Mouse (Mus musculus): Measurements from ENCODE around the gene Safb2.

The Safb2 gene

DNA sequence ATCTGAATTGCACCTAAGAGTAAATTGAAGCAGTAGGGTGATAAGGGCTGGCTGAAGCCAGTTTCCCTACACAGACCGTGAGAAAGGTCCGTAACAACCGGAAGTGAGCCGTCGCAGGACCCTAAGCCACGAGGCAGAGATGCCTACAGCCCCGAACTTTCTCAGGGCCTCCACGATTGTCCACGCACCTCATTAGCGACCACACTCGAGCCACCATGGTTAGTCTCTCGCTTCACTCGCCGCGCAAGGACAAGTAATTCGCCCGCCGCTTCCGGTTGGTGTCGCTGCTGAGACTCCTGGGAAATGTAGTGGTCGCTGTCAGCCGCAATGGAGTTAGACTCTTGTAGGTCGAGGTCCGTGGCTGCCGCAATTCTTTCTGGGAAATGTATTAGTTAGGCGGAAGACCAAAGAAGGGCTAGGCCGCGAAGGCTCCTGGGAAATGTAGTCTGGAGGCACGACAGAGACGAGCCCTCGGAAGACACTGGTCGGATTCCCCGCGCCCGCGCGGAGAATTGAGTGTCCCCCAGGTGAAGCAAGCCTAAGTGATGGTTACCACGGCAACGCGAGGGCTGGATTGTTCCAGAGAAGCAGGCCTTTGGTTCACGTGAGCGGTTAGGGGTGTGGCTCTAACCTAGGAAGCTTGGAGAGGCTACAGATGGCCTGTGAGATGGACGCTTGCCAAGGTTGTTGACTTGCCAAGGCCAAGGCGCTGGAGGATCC is 25.2 kb upstream of the Safb2 start, which contains the start of gene 2410015M20Rik:
Gene 2410015M20Rik, minus strand, starts transcription at position 320 of the 720 bp plus-strand sequence.
- peak; percentile 95 to 99 for DNase-seq

DNA sequence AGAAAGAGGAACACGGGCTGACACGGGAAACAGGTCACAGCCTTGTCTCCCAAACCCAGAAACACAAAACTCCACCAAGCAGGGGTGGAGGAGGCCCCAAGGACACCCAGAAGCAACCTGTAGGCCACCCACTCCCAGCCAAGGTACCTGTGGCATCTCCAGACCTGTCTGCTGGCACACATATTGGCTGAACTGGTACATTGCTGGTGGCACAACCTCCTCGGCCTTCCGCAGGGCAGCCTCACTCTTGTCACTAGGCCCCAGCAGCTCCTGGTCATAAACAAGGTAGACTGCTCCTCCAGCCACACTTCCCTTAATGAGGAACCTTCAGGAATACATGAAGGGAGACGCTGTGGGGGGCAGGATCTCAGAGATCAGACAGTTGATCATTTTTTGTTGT is 24.3 kb upstream of the Safb2 start:
- DNase-seq, result no peak

DNA sequence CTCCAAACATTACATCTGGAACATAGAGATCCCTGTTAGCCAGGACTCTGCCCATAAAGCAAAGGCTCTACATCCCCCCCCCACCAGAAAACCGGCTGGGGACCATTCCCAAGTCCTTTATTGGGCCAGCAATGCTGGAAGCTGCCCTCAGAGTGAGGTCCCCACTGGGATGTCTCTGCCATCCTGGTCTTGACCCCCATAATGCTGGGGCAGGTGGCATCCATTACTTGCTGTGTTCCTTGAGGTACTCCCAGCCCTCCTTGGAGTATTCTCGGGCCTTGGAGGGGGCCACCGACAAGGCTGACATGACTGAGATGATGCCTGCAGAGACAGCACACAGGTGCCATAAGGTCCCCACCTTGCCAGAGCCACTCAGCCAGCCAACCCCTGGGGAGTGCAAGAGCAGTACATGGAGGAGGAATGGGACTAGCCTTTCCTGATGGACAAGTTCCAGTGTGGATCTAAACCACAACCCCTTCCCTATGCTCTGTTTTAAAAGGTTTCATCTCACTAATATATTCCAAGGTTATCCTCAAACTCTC is 23.2 kb upstream of the Safb2 start:
- no peak for DNase-seq

DNA sequence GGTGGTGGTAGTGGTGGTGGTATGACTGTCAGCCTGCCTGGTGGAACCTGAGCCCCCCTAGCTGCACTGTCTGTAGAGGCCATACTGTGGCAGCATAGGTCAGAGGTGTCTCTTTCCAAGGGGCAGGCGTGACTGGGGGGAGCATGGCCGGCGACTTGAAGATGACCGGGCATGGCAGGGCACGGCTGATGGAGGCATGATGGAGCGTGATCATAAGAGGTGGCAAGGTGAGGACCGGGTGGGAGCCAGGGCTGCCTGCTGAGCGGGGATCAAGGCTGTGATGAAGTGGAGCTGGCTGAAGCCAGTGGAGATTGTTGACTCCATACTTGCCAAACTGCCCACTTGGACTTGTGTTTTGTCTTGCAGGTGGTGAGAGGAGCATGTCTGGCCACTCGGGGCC is 21.0 kb upstream of the Safb2 start:
- DNase-seq, result no peak

DNA sequence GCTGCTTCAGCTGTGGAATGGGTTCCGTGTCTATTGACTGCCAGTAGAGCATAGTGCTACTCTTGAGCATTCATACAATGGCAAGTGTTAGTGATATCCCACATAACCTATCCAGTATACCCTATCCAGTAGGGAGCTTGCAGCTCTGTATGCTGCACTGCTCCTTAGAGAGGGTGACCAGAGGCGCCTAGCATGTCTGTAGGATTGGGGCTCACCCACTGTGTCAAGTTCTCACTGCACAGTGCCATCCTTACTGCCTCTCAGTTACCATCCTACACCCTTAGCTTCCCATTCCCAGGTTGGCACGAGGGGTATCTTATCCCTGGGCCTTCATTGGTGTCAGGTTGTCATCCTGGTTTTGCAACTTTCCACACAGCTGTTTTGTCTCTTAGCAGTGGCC is 20.0 kb upstream of the Safb2 start:
- no peak for DNase-seq

DNA sequence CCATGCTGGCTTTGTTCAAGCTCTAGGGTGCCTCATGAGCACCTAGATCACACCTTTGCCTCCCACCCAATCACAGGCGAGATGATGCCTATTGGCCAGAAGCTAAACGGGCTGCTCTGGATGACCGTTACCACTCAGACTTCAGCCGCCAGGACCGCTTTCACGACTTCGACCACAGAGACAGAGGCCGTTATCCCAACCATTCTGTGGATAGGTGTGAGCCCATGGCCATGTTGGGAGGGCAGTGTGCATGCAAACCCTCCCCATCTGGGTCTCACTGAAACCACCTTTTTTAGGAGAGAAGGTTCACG is 19.6 kb upstream of the Safb2 start:
- no peak for DNase-seq

DNA sequence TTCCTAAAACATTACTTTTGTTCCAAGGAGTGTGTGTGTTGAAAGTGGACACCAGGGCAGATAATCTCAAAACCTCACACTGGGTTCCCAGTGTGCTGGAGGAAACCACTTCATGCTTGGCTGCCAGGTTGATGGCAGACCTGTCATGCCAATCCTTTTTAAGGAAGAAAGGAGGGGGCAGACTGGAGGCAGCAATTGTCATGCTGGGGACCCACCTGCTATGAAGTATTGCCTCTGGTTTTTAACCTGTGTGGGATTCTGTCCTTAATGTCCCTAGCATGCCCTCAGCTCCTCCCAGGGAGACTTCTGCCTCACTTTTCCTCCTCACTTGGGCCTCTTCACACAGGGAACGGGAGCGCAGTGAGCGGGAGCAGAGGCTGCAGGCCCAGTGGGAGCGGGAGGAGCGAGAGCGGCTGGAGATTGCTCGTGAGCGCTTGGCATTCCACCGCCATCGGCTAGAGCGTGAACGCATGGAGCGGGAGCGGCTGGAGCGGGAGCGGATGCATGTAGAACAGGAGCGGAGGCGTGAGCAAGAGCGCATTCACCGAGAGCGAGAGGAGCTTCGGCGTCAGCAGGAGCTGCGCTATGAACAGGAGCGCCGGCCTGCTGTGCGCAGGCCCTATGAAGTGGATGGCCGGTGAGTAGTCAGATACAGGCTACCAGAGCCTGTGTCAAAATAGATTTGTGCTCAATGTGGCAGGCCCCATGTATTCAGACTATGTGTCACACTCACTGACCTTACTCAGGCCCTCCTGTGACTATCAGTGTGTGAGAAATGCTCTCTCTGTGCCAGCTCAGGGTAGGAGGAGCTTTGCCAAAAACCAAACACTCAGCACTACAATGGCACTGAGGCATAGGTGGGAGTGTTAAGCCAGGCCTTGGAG is 19.0 kb upstream of the Safb2 start:
- no peak for DNase-seq

DNA sequence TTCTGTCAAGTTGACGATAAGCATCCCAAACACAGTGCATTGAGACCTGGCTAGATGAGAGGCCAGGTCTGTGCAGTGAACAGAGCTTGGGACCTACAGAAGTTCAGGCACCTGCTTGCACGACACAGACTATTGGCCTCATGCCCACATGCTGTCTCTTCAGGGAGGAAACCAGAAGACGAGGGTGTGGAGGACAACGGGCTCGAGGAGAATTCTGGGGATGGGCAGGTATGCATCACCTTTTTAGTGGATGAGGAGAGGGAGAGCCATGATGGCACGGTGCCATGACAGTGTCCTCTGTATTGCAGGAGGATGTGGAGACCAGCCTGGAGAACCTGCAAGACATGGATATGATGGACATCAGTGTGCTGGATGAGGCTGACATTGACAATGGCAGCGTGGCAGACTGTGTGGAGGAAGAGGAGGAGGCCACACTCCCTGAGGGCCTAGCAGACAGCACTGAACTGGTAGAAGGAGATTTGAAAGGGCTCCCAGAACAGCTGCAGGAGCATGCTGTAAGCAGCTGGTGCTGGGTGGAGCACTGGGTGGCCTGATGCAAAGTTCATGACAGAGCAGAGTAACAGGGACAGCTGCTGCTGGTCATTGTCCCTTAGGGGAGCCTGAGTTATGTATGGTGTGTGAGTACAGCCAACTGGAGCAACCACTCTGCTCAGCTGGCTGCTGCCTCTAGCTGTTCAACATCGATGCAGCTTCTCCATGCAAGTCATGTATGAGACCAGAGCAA is 9.3 kb upstream of the Safb2 start:
- DNase-seq, result no peak

DNA sequence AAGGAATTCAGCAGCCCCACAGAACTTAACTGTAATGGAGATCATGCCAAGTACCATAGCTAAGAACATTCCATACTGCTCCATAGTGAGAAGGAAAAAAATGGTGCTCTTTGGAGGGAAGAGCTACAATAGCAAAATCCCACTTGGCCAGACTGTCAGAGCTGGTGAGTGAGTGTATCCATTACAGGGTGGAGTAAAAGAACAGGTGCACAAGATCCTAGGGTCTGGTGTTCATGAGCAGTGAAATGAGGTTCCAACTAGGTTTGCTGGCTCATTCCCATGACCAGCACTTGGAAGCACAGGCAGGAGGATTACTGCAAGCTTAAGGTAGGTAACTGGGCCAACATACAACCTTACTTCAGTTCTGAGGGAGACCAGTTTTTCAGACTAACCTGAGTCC is 8.2 kb upstream of the Safb2 start:
- DNase-seq, result no peak

DNA sequence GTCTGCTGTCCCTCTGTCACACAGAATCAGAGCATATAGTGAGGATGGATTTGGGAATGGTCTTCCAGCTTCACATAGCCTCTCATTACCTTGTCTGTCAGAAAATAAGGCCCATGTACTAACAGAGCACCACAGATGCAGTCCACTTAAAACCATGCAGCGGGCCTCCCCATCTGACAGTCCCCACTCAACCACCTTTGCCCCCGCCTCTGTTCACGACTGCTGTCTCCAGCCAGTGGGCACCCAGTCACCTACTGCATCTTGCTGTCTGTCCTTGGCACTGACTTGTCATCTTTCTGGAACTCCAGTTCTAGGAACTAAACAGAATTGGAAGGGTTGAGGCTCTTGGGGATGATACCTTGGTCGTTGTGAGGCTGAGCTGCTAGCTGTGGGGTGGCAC is 4.5 kb upstream of the Safb2 start:
- no peak for DNase-seq

DNA sequence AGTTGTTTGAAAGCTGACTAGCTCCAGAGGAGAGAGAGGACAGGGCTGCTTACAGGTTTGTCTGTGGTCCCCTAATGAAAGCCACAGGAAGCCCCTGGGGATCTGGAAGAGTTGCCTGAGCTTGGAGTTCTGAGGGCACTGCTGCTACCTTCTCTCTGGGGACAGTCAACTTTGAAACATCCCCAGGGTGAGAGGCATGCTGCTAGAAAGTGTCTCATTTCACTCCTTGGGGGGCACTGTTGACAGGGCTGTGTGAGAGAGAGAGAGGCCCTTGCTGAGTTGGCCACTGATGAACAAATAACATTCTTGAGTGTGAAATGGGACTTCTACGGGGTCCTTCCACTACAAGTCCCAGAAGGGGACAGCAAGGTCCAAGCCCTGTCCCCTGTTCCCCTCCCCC is 3.4 kb upstream of the Safb2 start:
- no peak for DNase-seq

DNA sequence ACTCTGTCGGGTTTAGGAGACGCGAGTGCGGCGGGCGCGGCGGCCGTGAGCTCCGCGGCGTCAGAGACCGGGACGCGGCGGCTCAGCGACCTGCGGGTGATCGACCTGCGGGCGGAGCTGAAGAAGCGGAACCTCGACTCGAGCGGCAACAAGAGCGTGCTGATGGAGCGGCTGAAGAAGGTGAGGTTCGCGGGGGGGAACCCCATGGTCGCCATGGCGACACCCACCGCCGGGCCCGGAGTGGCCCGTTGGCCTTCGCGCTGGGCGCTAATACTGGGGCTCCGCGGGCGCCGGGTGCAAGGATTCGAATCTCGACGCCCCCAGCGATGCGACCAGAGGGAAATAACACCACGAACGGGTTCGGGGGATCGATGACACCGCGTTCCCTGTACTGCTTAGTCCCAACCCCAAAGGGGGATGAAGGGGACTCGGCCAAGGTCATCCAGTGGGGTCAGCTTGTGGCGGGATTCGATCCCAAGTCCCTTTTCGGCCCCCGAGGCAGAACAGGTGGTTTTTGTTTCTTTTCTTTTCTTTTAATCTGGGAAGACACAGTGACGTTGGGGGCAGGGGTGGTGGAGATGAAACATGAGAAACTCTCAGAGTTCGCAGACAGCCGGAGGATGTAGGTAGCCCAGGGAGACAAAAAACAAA is 911 bp upstream of the Safb2 start:
- DNase-seq, result peak; percentile 34 to 71

DNA sequence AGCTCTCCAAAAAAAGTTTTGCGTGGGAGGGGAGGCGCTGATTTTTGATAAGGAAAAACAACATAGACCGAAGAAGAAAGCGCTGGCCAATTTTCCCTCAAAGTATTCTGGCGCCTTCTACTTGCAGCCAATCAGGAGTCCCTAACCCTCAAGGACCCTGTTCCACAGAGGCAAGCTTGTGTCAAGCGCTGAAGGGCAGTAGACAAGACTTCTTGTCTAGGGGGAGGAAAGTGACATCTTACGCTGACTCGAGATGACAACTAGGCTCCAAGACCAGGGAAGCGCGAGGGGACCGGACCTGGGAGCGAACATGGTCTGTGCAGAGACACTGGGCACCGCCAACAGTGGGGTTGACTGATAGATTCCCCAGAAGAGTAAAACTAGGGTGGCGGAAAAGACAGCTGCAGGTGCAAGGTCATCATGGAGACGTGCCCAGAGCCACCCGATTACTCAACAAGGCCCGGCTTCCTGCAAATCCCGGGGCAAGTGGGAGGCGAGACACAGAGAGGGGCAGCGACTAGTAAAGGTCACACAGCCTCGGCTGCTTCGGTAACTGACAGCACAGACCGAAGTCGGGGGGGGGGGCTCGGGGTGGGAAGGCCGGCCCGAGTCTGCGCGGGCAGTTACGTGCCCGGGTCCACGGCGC is 651 bp downstream of the Safb2 start:
- DNase-seq, result peak in 1 of 2 experiments; percentile 29

DNA sequence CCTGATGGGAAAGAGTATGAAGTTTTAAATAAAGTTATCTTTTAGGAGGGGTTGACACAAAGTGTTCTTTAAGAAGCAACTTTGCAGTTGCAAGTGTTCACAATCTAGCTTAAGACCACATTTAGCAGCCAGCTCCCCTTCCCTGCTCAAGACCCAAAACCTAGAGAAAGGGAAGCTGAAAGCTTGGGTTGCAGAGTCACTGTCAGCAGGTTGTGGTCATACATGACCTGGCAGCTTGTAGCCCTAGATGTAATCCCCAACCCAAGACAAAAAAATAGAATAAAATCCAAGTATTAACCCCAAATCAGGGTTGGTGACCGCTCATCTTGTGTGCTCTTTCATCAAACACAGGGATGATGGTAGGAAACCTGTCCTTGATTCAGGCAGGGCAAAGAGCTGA is 1.3 kb downstream of the Safb2 start:
- no peak for DNase-seq

DNA sequence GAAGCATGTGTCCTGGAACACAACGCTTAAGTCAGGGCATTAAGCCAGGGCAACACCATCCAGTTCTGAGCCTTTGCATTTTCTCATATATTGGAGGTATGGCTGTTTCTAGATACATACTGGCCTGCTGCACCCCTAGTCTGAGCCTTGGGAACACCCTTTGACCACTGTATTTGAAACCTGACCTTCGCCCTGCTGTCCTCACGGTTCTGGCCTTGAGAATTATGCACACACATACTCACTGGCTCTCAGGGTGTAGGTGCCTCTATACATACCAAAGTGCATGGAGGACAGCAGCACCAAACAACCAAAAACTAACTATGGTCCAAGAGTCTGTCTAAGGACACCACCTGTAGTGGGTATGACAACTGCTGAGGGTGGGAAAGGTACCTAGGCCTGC is 11.4 kb downstream of the Safb2 start:
- DNase-seq, result peak in 1 of 2 experiments; percentile 34

DNA sequence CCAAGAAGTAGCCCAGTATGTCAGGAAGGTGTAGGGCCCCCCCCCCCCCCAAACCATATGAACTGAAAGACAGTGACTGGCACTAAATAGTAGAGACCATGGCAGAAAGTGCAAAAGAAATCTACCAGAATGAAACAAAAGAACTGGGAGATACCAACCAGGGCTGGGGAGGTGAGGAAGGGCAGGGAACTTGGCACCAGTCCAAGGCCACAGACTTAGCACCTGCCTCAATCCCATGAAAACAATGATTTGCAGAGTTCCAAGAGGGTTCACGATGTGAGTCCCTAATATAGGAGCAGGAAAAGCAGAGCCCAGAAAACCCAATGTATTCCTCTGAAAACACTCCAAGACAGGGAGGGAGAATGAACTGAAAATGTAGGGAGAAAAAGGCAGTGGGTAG is 12.2 kb downstream of the Safb2 start:
- peak in 1 of 2 experiments; percentile 63 for DNase-seq

DNA sequence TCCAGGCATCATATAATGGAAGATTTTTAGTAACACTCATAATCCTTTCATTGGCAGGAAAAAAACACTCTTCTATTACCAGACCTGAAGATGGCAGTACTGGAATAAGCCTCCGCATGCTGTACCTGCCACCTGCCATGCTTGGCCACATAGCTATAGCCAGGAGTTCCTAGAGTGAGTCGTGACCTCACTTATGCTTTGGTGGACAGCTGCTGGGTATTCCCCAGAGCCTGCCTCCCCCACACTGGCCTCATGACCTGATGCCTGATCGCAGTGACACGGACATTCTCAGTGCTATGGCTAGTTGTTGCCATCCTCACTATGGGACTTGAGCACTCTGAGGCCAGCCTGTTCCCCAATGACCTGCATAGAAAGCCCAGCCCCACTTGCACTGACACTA is 14.1 kb downstream of the Safb2 start:
- no peak for DNase-seq

DNA sequence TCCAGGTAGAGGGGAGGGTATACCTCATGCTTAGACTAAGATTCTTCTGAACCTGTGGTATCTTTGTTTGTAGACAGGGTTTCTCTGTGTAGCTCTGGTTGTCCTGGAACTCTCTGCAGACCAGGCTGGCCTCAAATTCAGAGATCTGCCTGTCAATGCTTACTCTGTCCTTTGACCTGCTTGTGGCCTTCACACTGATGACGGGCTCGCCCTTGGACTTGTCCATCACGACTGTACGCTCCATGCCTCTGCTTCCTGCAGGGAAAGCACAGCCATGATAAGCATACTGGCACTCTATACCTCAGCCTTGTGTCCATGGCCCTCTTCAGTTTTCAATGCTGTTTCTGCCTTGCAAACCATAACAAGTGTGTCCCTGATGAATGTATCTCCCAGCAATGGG is 17.0 kb downstream of the Safb2 start:
- DNase-seq, result no peak

DNA sequence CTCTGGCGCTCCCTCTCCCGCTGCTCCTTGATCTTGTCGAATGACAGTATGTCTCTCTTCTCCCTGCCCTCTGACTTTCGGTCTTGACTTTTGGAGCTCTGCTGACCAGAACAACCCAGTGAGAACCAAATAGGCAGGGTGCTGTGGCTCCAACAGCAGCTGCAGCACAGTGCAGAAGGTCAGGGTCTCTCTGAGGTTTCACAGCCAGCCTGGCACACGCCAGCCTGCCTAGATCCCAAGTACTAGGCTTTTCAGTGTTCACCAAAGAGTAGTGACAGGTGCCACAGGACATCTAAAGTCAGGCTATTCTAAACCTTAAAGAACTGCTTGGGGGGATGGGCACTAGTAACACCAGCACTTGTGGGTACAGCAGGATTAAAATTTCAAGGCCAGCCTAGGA is 17.5 kb downstream of the Safb2 start:
- no peak for DNase-seq

DNA sequence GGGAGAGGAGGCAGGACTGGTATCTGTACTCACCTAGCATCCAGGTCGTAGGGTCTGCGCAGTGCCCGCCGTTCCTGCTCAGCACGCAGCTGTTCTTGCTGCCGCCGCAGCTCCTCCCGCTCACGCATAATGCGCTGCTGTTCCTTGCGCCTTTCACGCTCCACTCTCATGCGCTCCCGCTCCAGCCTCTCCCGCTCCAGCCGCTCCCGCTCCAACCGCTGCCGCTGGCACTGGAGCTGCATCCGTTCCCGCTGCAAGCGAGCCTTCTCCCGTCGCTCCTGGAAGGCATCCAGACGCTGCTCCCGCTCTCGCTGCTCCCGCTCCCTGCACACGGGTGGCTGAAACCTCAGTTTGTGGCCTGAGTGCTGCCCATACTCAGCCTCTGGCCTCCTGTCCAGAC is 18.1 kb downstream of the Safb2 start:
- DNase-seq, result peak in 1 of 2 experiments; percentile 48

DNA sequence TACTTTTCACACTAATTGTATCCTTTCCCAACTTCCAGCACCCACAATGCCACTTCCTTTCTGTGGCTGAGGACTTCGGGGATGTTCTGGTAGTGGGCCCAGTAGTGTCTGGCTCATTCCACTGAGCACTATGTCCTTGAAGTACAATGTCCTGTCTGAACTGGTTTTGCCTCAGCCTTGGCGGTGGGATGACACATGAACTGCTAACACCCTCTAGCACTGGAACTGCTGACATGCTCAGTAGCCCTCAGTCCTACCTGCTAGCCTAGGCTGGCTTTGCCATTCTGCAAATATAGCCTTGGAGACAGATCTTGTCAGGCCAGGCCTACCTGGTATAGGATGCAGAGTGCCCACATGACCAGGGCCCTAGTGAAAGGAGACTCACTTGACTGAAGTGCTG is 22.5 kb downstream of the Safb2 start:
- no peak for DNase-seq

DNA sequence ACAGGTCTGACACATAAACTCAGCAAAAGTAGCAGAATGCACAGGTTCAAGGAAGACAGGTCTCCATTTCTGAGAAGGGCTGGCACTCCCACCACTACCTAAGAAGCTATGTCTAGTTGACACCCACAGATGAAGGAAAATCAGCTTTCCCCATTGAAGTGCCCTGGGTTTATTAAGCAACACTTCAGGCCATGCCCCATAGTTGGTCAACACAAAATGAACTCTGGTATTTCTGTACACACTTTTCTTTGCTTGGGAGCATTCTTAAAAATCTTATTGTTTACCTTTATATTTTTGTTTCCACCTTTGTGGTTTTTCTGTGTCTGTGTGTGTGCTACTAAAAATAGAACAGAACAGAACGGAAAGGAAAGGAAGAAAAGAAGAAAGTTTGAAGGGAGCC is 24.3 kb downstream of the Safb2 start:
- no peak for DNase-seq

All from kidney, postnatal 36 days (tissue).